Mouse (Mus musculus): ENCODE measurements around the gene Rac1. TPM values are rescaled to one million over a fixed set of nuclear protein-coding genes. Genes with fewer than 3 reads are reported as not detected.

The Rac1 gene
- polyA plus RNA-seq, 1 experiment from 2014 or later, result 473 TPM

- H3K36me3 ChIP-seq (replicated peaks; ENCODE audit: control insufficient read depth, insufficient read depth), result peaks cover 71% of the 10 kb centered on the region
- ATAC-seq (ENCODE audit: low FRiP score) (no peak), DNase-seq (ENCODE audit: low spot score) (no peak)
- H3K27me3 ChIP-seq (ENCODE audit: control insufficient read depth, insufficient read depth, low read length), result no peaks in the 10 kb centered on the region
- H3K4me1 ChIP-seq (replicated peaks; ENCODE audit: control insufficient read depth, insufficient read depth, low read length), result no peaks in the 10 kb centered on the region
- no peak overlapping the region for H3K4me3 ChIP-seq (replicated peaks; ENCODE audit: low read length)
- WGBS, result 90% methylated on average over 4 of the region's 4 CpGs
- no peak overlapping the region for H3K4me2 ChIP-seq (replicated peaks)
- H3K9ac ChIP-seq, result no peak overlapping the region
- H3K27ac ChIP-seq, result no peak overlapping the region
- H3K9me3 ChIP-seq (ENCODE audit: control insufficient read depth, low read length), result no peaks in the 10 kb centered on the region
Measured at GRCm38 (mm10) chr5:143491736-143492135, 36.1 kb downstream of the Rac1 start.

- Histone ChIP-seq H3K36me3 (replicated peaks; ENCODE audit: control insufficient read depth, insufficient read depth) (peaks cover 74% of the 10 kb centered on the region), H3K4me1 (replicated peaks; ENCODE audit: control insufficient read depth, insufficient read depth, low read length) (no peaks in the 10 kb centered on the region), H3K4me2 (replicated peaks) (no peak overlapping the region), H3K9me3 (ENCODE audit: control insufficient read depth, low read length) (no peaks in the 10 kb centered on the region), H3K4me3 (replicated peaks; ENCODE audit: low read length) (no peak overlapping the region), H3K27ac (no peak overlapping the region), H3K9ac (no peak overlapping the region), H3K27me3 (ENCODE audit: control insufficient read depth, insufficient read depth, low read length) (no peaks in the 10 kb centered on the region)
- no peak for DNase-seq (ENCODE audit: low spot score)
- ATAC-seq (ENCODE audit: low FRiP score), result no peak
- 90% methylated on average over 14 of the region's 14 CpGs for WGBS
Measured at GRCm38 (mm10) chr5:143489749-143490342, 38.0 kb downstream of the Rac1 start.

GRCm38 (mm10) chr5:143487998-143488397 is 39.8 kb downstream of the Rac1 start:
- WGBS, result 89% methylated on average over 5 of the region's 5 CpGs
- peaks cover 76% of the 10 kb centered on the region for H3K36me3 ChIP-seq (replicated peaks; ENCODE audit: control insufficient read depth, insufficient read depth)

GRCm38 (mm10) chr5:143487193-143487592 is 40.6 kb downstream of the Rac1 start:
- H3K4me1 ChIP-seq (replicated peaks; ENCODE audit: control insufficient read depth, insufficient read depth, low read length), result no peaks in the 10 kb centered on the region
- H3K9ac ChIP-seq, result no peak overlapping the region
- ATAC-seq (ENCODE audit: low FRiP score), result no peak
- no peak for DNase-seq (ENCODE audit: low spot score)
- no peak overlapping the region for H3K4me3 ChIP-seq (replicated peaks; ENCODE audit: low read length)
- peaks cover 82% of the 10 kb centered on the region for H3K36me3 ChIP-seq (replicated peaks; ENCODE audit: control insufficient read depth, insufficient read depth)
- no peak overlapping the region for H3K4me2 ChIP-seq (replicated peaks)
- WGBS, result 93% methylated on average over 10 of the region's 10 CpGs
- no peaks in the 10 kb centered on the region for H3K9me3 ChIP-seq (ENCODE audit: control insufficient read depth, low read length)
- no peak overlapping the region for H3K27ac ChIP-seq
- no peaks in the 10 kb centered on the region for H3K27me3 ChIP-seq (ENCODE audit: control insufficient read depth, insufficient read depth, low read length)

More at GRCm38 (mm10) chr5:143487998-143488397, 39.8 kb downstream of the Rac1 start:
- Histone ChIP-seq H3K4me3 (replicated peaks; ENCODE audit: low read length) (no peak overlapping the region), H3K4me2 (replicated peaks) (no peak overlapping the region), H3K27me3 (ENCODE audit: control insufficient read depth, insufficient read depth, low read length) (no peaks in the 10 kb centered on the region), H3K9me3 (ENCODE audit: control insufficient read depth, low read length) (no peaks in the 10 kb centered on the region), H3K4me1 (replicated peaks; ENCODE audit: control insufficient read depth, insufficient read depth, low read length) (no peaks in the 10 kb centered on the region), H3K9ac (no peak overlapping the region), H3K27ac (no peak overlapping the region)
- DNase-seq (ENCODE audit: low spot score) (no peak), ATAC-seq (ENCODE audit: low FRiP score) (no peak)

- ATAC-seq (ENCODE audit: low FRiP score) (no peak), DNase-seq (ENCODE audit: low spot score) (no peak)
- Histone ChIP-seq H3K9ac (no peak overlapping the region), H3K4me2 (replicated peaks) (no peak overlapping the region), H3K36me3 (replicated peaks; ENCODE audit: control insufficient read depth, insufficient read depth) (peaks cover 83% of the 10 kb centered on the region), H3K4me3 (replicated peaks; ENCODE audit: low read length) (no peak overlapping the region), H3K9me3 (ENCODE audit: control insufficient read depth, low read length) (no peaks in the 10 kb centered on the region), H3K4me1 (replicated peaks; ENCODE audit: control insufficient read depth, insufficient read depth, low read length) (no peaks in the 10 kb centered on the region), H3K27me3 (ENCODE audit: control insufficient read depth, insufficient read depth, low read length) (no peaks in the 10 kb centered on the region), H3K27ac (no peak overlapping the region)
- 92% methylated on average over 5 of the region's 5 CpGs for WGBS
Measured at GRCm38 (mm10) chr5:143484955-143485354, 42.9 kb downstream of the Rac1 start.

- WGBS, result 95% methylated on average over 3 of the region's 3 CpGs
Measured at GRCm38 (mm10) chr5:143477901-143478300, 49.9 kb downstream of the Rac1 start.

GRCm38 (mm10) chr5:143476013-143476412 is 51.8 kb downstream of the Rac1 start:
- no peak overlapping the region for H3K4me3 ChIP-seq (replicated peaks; ENCODE audit: low read length)
- no peak for DNase-seq (ENCODE audit: low spot score)
- H3K27ac ChIP-seq, result no peak overlapping the region
- H3K4me1 ChIP-seq (replicated peaks; ENCODE audit: control insufficient read depth, insufficient read depth, low read length), result no peaks in the 10 kb centered on the region
- WGBS, result 97% methylated on average over 6 of the region's 6 CpGs
- no peaks in the 10 kb centered on the region for H3K9me3 ChIP-seq (ENCODE audit: control insufficient read depth, low read length)
- ATAC-seq (ENCODE audit: low FRiP score), result no peak
- H3K27me3 ChIP-seq (ENCODE audit: control insufficient read depth, insufficient read depth, low read length), result no peaks in the 10 kb centered on the region
- H3K9ac ChIP-seq, result no peak overlapping the region
- no peak overlapping the region for H3K4me2 ChIP-seq (replicated peaks)
- H3K36me3 ChIP-seq (replicated peaks; ENCODE audit: control insufficient read depth, insufficient read depth), result peaks cover 85% of the 10 kb centered on the region

More at GRCm38 (mm10) chr5:143477901-143478300, 49.9 kb downstream of the Rac1 start:
- Histone ChIP-seq H3K9ac (no peak overlapping the region), H3K27me3 (ENCODE audit: control insufficient read depth, insufficient read depth, low read length) (no peaks in the 10 kb centered on the region), H3K36me3 (replicated peaks; ENCODE audit: control insufficient read depth, insufficient read depth) (peaks cover 92% of the 10 kb centered on the region), H3K27ac (no peak overlapping the region), H3K4me2 (replicated peaks) (no peak overlapping the region), H3K9me3 (ENCODE audit: control insufficient read depth, low read length) (no peaks in the 10 kb centered on the region), H3K4me1 (replicated peaks; ENCODE audit: control insufficient read depth, insufficient read depth, low read length) (no peaks in the 10 kb centered on the region), H3K4me3 (replicated peaks; ENCODE audit: low read length) (no peak overlapping the region)
- ATAC-seq (ENCODE audit: low FRiP score) (no peak), DNase-seq (ENCODE audit: low spot score) (no peak)

- Histone ChIP-seq H3K27ac (no peak overlapping the region), H3K9me3 (ENCODE audit: control insufficient read depth, low read length) (no peaks in the 10 kb centered on the region), H3K27me3 (ENCODE audit: control insufficient read depth, insufficient read depth, low read length) (no peaks in the 10 kb centered on the region), H3K36me3 (replicated peaks; ENCODE audit: control insufficient read depth, insufficient read depth) (peaks cover 86% of the 10 kb centered on the region), H3K4me2 (replicated peaks) (no peak overlapping the region), H3K4me1 (replicated peaks; ENCODE audit: control insufficient read depth, insufficient read depth, low read length) (no peaks in the 10 kb centered on the region), H3K4me3 (replicated peaks; ENCODE audit: low read length) (no peak overlapping the region), H3K9ac (no peak overlapping the region)
- ATAC-seq (ENCODE audit: low FRiP score) (no peak), DNase-seq (ENCODE audit: low spot score) (no peak)
- 91% methylated on average over 20 of the region's 20 CpGs for WGBS
Measured at GRCm38 (mm10) chr5:143475153-143475844, 52.5 kb downstream of the Rac1 start.

GRCm38 (mm10) chr5:143471953-143472618 is 55.8 kb downstream of the Rac1 start:
- peaks cover 83% of the 10 kb centered on the region for H3K36me3 ChIP-seq (replicated peaks; ENCODE audit: control insufficient read depth, insufficient read depth)
- no peaks in the 10 kb centered on the region for H3K27me3 ChIP-seq (ENCODE audit: control insufficient read depth, insufficient read depth, low read length)
- H3K4me1 ChIP-seq (replicated peaks; ENCODE audit: control insufficient read depth, insufficient read depth, low read length), result no peaks in the 10 kb centered on the region
- no peak overlapping the region for H3K9ac ChIP-seq
- H3K27ac ChIP-seq, result no peak overlapping the region
- ATAC-seq (ENCODE audit: low FRiP score) (no peak), DNase-seq (ENCODE audit: low spot score) (no peak)
- H3K9me3 ChIP-seq (ENCODE audit: control insufficient read depth, low read length), result no peaks in the 10 kb centered on the region
- 85% methylated on average over 9 of the region's 9 CpGs for WGBS
- no peak overlapping the region for H3K4me2 ChIP-seq (replicated peaks)
- H3K4me3 ChIP-seq (replicated peaks; ENCODE audit: low read length), result no peak overlapping the region

All from hindbrain, embryonic 14.5 days (tissue).